Mouse (Mus musculus) left cerebral cortex, adult 2 months (tissue): ENCODE measurements around the gene Manbal. TPM values are rescaled to one million over a fixed set of nuclear protein-coding genes. Genes with fewer than 3 reads are reported as not detected.
"Not testable (repeated sequence)": the region's sequence is repeated elsewhere in the genome, so short reads cannot be mapped to it uniquely, and the experiment has no call there.

ENCODE experiments used
- DNase-seq, 2 experiments: peaks; one replicate each; pipeline ENCODE4 v3.0.0; 2021 to 2022; ENCODE audit warnings: low spot score in 2 of 2, mixed read lengths in 1 of 2; ENCODE audit errors: extremely low spot score in 1 of 2
- H3K27ac ChIP-seq: fragments of 200-600 bp; 2 replicates; pipeline ENCODE4 v1.8.1; 2022
- H3K4me3 ChIP-seq: fragments of 200-600 bp; 2 replicates; pipeline ENCODE4 v1.8.1; 2022
- CTCF ChIP-seq: fragments of 200-600 bp; IDR thresholded peaks from 2 replicates; pipeline ENCODE4 v1.8.1; 2022; ENCODE audit warnings: antibody characterized with exemption, mild to moderate bottlenecking, moderate library complexity
- intact Hi-C: fragments of 180-260 bp; cut with DNase I; formaldehyde crosslinking; loops from one replicate; pipeline ENCODE4 v1.15.1; 2025
- total RNA-seq, 2 experiments: library from RNA; stranded (reverse); gene quantifications; 2 replicates each; pipeline ENCODE4 v1.2.3; 2021

The Manbal gene
- total RNA-seq, 2 experiments from 2014 or later = 57.3 to 58.1 TPM

DNA sequence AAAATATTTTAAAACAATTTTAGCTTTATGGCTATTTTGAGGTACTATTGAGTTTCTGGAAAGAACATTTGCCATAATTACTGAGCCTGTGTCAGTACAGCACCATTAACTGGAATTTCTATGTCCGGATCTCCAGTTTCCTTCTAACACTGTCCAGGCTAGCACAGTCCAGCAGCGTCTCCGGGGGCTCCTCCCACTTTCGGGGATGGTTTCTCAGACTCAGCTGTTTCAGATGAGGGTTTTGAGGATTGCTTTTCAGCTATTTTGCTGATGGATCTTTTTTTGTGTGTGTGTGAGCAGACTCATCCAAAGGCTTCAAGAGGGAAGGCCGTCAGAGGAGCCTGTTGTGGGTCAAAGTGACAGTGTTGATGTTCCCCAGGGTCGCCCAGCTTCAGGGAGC is 4.3 kb downstream of the Manbal start:
- no peak for TF ChIP-seq CTCF
- DNase-seq = no peak
- no peak overlapping the region for H3K27ac ChIP-seq
- no peak overlapping the region for H3K4me3 ChIP-seq
- intact Hi-C loops = no loop called here

DNA sequence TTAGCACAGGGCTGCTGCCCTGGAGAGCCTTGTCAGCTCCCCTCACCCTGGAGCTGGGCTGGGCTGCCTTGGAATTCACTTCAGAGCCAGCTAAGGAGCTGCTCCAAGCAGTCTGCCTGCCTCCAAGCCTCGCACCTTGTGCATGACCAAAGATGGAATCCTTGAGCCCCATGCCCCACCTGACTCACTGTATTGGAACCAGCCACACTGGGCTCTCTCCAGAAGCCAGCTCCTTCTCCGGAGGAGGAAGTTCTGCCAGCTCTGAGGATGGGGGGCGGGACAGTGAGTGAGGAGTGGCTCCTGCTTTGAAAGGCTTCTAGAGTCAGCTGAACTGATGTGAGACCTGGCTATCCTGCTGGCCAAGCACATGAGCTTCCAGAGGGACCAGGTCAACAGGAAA is 6.3 kb downstream of the Manbal start:
- H3K4me3 ChIP-seq = no peak overlapping the region
- no peak for TF ChIP-seq CTCF
- intact Hi-C loops = no loop called here
- H3K27ac ChIP-seq = no peak overlapping the region
- DNase-seq = no peak

DNA sequence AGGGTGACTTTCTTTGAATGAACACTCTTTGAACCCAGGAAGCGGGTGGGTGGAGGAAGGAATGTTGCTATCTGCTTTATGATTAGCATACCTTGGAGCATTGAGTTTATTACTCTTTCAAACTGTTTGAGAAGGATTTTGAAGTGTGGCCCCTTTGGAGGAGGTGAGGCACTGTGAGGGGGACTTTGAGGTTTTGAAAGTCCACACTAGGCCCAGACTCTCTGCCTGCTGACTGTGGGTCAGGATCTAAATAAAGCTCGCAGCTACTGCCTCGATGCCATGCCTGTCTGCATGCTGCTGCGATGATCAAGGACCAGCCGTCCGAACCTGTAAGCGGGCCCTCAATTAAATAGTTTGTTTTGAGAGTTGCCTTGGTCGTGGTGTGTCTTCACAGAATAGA is 7.7 kb downstream of the Manbal start:
- intact Hi-C loops = no loop called here
- no peak for TF ChIP-seq CTCF
- no peak overlapping the region for H3K27ac ChIP-seq
- no peak overlapping the region for H3K4me3 ChIP-seq
- DNase-seq = no peak

DNA sequence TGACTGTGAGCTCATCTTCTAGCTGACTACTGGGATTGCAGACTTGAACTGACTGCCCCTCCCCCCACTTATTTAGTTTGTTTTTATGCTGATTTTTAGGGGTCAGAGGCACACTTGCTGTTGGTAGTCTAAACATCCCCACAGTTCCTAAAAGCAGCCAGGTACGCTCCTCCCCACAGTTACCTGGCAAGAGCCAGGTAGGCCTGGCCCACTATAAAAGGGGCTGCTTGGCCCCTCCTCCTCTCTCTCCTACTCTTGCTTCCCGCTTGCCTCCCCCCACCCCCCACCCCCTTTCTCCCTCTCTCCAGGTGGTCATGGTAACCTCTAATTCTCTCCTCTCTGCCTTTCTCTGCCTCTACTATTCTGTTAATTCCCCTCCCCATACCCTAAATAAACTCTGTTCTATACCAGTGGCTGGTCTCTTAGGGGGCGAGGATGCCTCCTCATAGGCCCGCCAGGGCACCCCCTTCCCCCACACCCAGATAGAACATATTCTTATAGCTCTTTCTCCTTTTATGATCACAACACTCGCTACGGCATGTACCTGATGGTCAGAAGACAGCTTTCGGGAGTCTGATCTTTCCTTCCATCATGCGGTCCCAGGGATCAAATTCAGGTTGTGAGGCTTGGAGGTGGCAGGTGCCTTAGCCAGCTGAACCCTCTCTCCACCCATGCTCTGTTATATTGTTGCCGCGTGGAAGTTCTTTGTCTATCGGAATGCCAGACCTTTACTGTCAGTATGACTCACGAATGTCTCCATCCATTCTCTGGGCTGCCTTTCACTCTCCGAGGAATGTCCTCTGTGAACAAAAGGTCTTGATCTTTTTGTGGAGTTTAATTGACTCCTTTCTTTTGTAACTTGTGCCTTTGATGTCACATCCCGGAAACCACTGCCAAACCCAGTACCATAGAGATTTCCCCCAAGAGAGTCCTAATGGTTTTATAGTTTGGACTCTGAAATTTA is 8.7 kb downstream of the Manbal start:
- TF ChIP-seq CTCF = no peak
- Histone ChIP-seq H3K27ac (no peak overlapping the region), H3K4me3 (no peak overlapping the region)
- no peak for DNase-seq
- intact Hi-C loops = no loop called here

DNA sequence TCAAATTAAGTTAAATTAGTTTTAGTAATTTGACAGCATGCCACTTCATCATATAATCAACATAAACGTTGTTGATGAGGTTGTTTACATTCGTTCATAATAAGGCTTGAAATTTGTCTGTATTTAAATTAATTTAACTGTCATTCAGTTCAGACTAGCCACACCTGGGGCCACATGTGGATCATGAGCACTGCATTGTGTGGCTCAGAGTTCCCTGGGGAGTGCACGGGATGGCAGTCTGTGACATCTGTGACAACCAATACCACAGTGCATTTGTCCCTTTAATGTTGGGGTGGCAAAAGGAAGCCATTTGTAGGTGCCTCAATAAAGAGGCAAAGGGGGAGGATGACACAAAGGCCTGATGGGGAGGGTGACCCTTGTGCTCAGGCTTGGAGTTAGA is 9.6 kb downstream of the Manbal start:
- DNase-seq = no peak
- no peak for TF ChIP-seq CTCF
- intact Hi-C loops = no loop called here
- H3K27ac ChIP-seq = no peak overlapping the region
- no peak overlapping the region for H3K4me3 ChIP-seq

DNA sequence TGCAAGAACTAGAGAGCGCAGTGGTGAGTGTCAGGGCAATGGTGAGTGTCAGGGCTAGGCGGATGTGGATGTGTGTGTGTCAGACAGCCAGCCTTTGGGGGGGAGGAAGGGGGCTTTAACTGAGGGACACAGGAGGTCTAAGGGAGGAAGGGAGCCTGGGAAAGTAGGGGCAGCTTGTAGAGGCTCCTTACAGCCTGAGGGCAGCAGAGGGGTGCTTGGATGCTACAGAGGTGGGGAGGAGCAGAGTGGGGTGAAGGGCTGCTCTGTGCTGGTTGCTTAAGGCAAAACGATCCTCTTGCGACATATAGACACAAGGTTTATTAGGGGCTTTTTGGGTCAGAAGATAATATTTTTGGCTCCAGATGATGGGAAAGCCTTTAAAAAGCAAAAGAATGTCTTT is 17.4 kb downstream of the Manbal start:
- no peak for DNase-seq
- intact Hi-C loops = no loop called here
- no peak for TF ChIP-seq CTCF
- Histone ChIP-seq H3K27ac (no peak overlapping the region), H3K4me3 (no peak overlapping the region)

DNA sequence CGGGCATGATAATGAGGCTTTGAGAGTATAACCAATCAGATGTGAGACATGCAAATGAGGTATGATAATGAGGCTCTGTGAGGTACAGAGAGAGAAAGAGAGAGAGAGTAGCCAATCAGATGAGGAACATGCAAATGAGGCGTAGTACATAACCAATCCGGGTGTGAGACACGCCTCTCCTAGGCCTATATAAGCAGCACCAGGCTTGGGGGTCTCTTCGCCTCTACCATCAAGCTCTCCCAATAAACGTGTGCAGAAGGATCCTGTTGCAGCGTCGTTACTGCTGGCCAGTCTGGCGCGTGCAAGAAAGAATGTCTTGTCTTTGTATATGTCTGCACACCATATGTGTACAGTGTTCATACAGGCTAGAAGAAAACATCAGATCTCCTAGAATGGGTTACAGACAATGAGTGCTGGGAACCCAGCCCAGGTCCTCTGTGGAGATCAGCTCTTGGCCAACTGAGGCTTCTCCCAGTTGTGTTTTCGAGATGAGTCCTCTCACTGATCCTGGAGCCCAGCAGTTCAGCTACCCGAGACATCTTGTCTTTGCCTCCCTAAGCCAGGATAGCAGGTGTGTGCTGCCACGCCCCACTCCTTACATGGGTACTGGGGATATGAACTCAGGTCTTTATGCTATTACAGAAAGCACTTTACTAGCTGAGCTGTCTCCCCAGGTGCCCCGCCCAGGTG is 21.7 kb downstream of the Manbal start:
- intact Hi-C loops, H3K4me3 ChIP-seq, DNase-seq, H3K27ac ChIP-seq: not testable (repeated sequence)

DNA sequence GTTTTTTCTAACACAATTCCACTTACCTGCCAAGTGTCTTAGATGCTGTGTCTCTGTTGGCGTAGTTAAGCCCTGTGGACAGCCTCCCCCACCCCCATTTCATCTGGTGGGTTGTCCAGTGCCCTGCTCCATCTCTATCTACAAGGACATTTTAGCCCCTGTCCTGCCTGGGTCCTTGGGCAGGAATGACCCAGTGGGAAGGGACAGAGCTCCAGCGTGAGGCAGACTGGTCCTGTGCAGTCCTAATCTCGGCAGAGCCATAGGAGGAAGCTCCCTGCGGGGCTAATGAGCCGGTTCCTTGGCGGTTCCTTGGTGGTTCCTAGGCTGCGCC is 22.2 kb downstream of the Manbal start:
- no peak overlapping the region for H3K27ac ChIP-seq
- intact Hi-C loops = no loop called here
- DNase-seq = no peak
- H3K4me3 ChIP-seq = no peak overlapping the region
- no peak for TF ChIP-seq CTCF

DNA sequence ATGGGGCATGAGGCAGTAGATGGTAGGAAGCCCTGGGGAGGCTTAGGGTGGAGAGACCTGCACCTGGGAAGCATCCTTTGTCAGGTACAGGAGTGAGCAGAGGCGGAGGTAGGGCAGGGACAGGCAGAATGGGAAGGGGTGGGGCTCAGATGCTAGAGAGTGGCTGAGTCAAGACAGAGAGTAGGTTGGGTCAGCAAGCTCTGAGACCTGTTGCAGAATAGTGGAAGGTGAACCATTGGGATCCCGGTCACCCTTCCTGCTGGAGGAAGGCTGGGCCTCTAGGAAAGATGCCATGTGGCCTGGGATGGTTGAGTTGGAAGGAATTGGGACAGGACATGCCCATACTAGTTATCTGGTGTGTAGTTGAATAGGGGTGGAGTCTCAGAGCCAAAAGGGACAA is 24.9 kb downstream of the Manbal start:
- Histone ChIP-seq H3K4me3 (no peak overlapping the region), H3K27ac (no peak overlapping the region)
- intact Hi-C loops = no loop called here
- no peak for TF ChIP-seq CTCF
- DNase-seq = no peak

DNA sequence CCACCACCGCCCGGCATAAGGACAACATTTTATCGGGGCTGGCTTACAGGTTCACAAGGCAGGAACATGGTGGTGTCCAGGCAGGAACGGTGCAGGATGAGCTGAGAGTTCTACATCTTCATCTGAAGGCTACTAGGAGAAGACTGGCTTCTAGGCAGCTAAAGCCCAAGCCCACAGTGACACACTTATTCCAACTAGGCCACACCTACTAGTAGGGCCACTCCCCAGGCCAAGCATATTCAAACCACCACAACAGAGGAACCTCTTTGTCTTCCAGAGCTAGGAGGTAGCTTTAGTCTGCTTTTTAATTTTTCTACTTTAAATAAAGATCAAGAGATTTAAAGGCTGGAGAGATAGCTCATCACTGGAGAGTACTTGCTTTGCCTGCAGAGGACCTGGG is 26.2 kb downstream of the Manbal start:
- no peak for DNase-seq
- no peak for TF ChIP-seq CTCF
- Histone ChIP-seq H3K27ac (no peak overlapping the region), H3K4me3 (no peak overlapping the region)
- intact Hi-C loops = no loop called here

DNA sequence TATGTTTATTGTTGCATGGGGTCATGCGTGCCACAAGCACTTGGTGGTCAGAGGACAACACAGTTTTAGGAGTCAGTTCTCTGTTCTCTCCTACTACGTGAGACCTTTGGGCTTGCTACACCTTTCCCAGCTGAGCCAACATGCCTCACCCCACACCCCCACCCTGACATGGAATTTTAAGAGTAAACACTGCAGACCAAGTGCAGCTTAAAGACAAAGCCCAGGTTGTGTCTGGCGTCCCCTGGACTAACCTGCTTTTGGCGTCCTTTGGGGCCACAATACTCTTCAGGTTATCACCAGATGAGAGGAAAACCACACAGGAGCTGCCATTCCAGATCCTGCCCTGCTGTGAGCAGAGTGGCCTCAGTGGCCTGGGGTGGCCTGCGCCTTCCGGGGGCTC is 27.5 kb downstream of the Manbal start:
- no peak for TF ChIP-seq CTCF
- intact Hi-C loops = no loop called here
- Histone ChIP-seq H3K27ac (no peak overlapping the region), H3K4me3 (no peak overlapping the region)
- no peak for DNase-seq

DNA sequence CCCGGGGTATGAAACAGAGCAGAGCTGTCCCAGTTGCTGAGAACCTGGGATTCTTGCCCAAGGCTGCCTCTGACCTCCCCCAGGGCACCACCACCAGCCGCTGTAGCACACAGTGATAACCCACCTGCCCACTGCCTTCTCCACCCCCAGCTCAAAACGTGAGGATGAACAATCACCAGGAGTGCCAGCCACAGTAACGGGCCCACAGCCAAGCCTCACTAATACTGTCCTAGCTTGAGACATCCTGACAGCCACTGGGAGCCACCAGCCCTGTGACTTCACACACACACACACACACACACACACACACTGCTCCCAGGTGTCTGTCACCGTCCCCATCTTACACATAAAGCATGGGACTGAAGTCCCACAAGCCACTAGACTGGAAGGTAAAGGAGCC is 28.0 kb downstream of the Manbal start:
- H3K4me3 ChIP-seq = no peak overlapping the region
- no peak for TF ChIP-seq CTCF
- intact Hi-C loops = no loop called here
- no peak for DNase-seq
- no peak overlapping the region for H3K27ac ChIP-seq

DNA sequence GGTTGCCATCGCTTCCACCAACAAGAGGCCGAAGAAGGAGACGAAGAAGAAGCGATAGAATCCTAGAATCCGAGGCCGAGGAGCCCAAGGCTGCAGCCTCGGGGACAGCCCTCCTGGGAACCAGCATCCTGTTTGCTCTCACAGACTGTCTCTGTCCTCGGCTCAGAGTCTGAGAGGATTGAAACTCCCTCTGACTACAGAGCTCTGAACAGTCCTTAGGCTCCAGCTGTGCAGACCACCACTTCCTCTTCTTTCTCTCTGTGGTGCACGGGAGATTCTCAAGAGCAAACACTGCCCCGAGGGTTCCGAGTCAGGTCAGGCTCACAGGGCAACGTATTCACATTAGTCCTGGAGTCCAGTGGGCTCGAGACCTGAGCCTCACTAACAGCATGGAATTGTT is 28.6 kb downstream of the Manbal start:
- no peak for DNase-seq
- no peak overlapping the region for H3K4me3 ChIP-seq
- no peak overlapping the region for H3K27ac ChIP-seq
- intact Hi-C loops = no loop called here
- TF ChIP-seq CTCF = no peak
